Mouse (Mus musculus) erythroblast, embryonic 14.5 days (primary cell): Measurements from ENCODE around the gene Adora3.

Experiments used
- GATA1 ChIP-seq: IDR thresholded peaks from 2 replicates; pipeline ENCODE4 v1.6.1; 2012; ENCODE audit warnings: low read length, inconsistent platforms, mixed read lengths
- TAL1 ChIP-seq: IDR thresholded peaks from 3 replicates; pipeline ENCODE4 v1.6.1; 2012; ENCODE audit warnings: low read length, inconsistent platforms, mixed read lengths

GRCm38 (mm10) chr3:105865122-105865521 is 5.5 kb upstream of the Adora3 start:
- no peak for TF ChIP-seq GATA1
- no peak for TF ChIP-seq TAL1
